Mouse (Mus musculus): ENCODE measurements around the gene Tsc22d1.

Tsc22d1 gene

GRCm38 (mm10) chr14:76414862-76415780, at the start of gene Tsc22d1:
TSS of gene Tsc22d1 (plus strand) at chr14:76414961.
- no peak for DNase-seq (ENCODE audit: low spot score)

- DNase-seq (ENCODE audit: low spot score) = no peak
Observed at GRCm38 (mm10) chr14:76373638-76374037, 41.1 kb upstream of the Tsc22d1 start.

GRCm38 (mm10) chr14:76374601-76375000, 40.2 kb upstream of the Tsc22d1 start:
- DNase-seq (ENCODE audit: low spot score) = no peak

- DNase-seq (ENCODE audit: low spot score) = no peak
Observed at GRCm38 (mm10) chr14:76376561-76376960, 38.2 kb upstream of the Tsc22d1 start.

- no peak for DNase-seq (ENCODE audit: low spot score)
Observed at GRCm38 (mm10) chr14:76379411-76379810, 35.4 kb upstream of the Tsc22d1 start.

- DNase-seq (ENCODE audit: low spot score) = no peak
Observed at GRCm38 (mm10) chr14:76388025-76388424, 26.7 kb upstream of the Tsc22d1 start.

- no peak for DNase-seq (ENCODE audit: low spot score)
Observed at GRCm38 (mm10) chr14:76398251-76398650, 16.5 kb upstream of the Tsc22d1 start.

GRCm38 (mm10) chr14:76402574-76402973, 12.2 kb upstream of the Tsc22d1 start:
- DNase-seq (ENCODE audit: low spot score) = no peak

GRCm38 (mm10) chr14:76409111-76409510, 5.7 kb upstream of the Tsc22d1 start:
- DNase-seq (ENCODE audit: low spot score) = no peak

GRCm38 (mm10) chr14:76413773-76414121, 1.0 kb upstream of the Tsc22d1 start:
- DNase-seq (ENCODE audit: low spot score) = no peak

- peak; percentile 50 for DNase-seq (ENCODE audit: low spot score)
Observed at GRCm38 (mm10) chr14:76414122-76414861, 469 bp upstream of the Tsc22d1 start.

- DNase-seq (ENCODE audit: low spot score) = no peak
Observed at GRCm38 (mm10) chr14:76415781-76416301, 1.1 kb downstream of the Tsc22d1 start.

- DNase-seq (ENCODE audit: low spot score) = no peak
Observed at GRCm38 (mm10) chr14:76416366-76417040, 1.7 kb downstream of the Tsc22d1 start.

- no peak for DNase-seq (ENCODE audit: low spot score)
Observed at GRCm38 (mm10) chr14:76417346-76417745, 2.6 kb downstream of the Tsc22d1 start.

- no peak for DNase-seq (ENCODE audit: low spot score)
Observed at GRCm38 (mm10) chr14:76420726-76421125, 6.0 kb downstream of the Tsc22d1 start.

- no peak for DNase-seq (ENCODE audit: low spot score)
Observed at GRCm38 (mm10) chr14:76421162-76421561, 6.4 kb downstream of the Tsc22d1 start.

- no peak for DNase-seq (ENCODE audit: low spot score)
Observed at GRCm38 (mm10) chr14:76425422-76425821, 10.7 kb downstream of the Tsc22d1 start.

- no peak for DNase-seq (ENCODE audit: low spot score)
Observed at GRCm38 (mm10) chr14:76425986-76426530, 11.3 kb downstream of the Tsc22d1 start.

- DNase-seq (ENCODE audit: low spot score) = no peak
Observed at GRCm38 (mm10) chr14:76428855-76429254, 14.1 kb downstream of the Tsc22d1 start.

GRCm38 (mm10) chr14:76431918-76432317, 17.2 kb downstream of the Tsc22d1 start:
- DNase-seq (ENCODE audit: low spot score) = no peak

- DNase-seq (ENCODE audit: low spot score) = no peak
Observed at GRCm38 (mm10) chr14:76432369-76432768, 17.6 kb downstream of the Tsc22d1 start.

- no peak for DNase-seq (ENCODE audit: low spot score)
Observed at GRCm38 (mm10) chr14:76432816-76433215, 18.1 kb downstream of the Tsc22d1 start.
